Mouse (Mus musculus): ENCODE data around the gene Dok7. TPM values are rescaled to one million over a fixed set of nuclear protein-coding genes. Genes with fewer than 3 reads are reported as not detected.

Gene Dok7
- total RNA-seq, 2 experiments from 2014 or later = 16.6 to 20.5 TPM

GRCm38 (mm10) chr5:35112444-35112843, 55.9 kb downstream of the Dok7 start:
- DNase-seq (ENCODE audit: low spot score in 2 of 2) = no peak

- DNase-seq (ENCODE audit: low spot score in 2 of 2) = no peak
Observed at GRCm38 (mm10) chr5:35116002-35116401, 59.4 kb downstream of the Dok7 start.

- no peak for DNase-seq (ENCODE audit: low spot score in 2 of 2)
Observed at GRCm38 (mm10) chr5:35117633-35118032, 61.1 kb downstream of the Dok7 start.

GRCm38 (mm10) chr5:35118418-35118817, 61.9 kb downstream of the Dok7 start:
- DNase-seq (ENCODE audit: low spot score in 2 of 2) = no peak

- DNase-seq (ENCODE audit: low spot score in 2 of 2) = no peak
Observed at GRCm38 (mm10) chr5:35120024-35120423, 63.5 kb downstream of the Dok7 start.

GRCm38 (mm10) chr5:35129208-35129607, 72.6 kb downstream of the Dok7 start:
- DNase-seq (ENCODE audit: low spot score in 2 of 2) = peak in 1 of 2 experiments; percentile 67

GRCm38 (mm10) chr5:35129767-35130191, 73.2 kb downstream of the Dok7 start:
- peak in 1 of 2 experiments; percentile 60 for DNase-seq (ENCODE audit: low spot score in 2 of 2)

- DNase-seq (ENCODE audit: low spot score in 2 of 2) = no peak
Observed at GRCm38 (mm10) chr5:35131237-35131636, 74.7 kb downstream of the Dok7 start.

- peak; percentile 92 to 93 for DNase-seq (ENCODE audit: low spot score in 2 of 2)
Observed at GRCm38 (mm10) chr5:35131773-35132172, 75.2 kb downstream of the Dok7 start.

GRCm38 (mm10) chr5:35132278-35132980, 75.9 kb downstream of the Dok7 start:
- DNase-seq (ENCODE audit: low spot score in 2 of 2) = no peak

GRCm38 (mm10) chr5:35133468-35133867, 76.9 kb downstream of the Dok7 start:
- DNase-seq (ENCODE audit: low spot score in 2 of 2) = no peak

GRCm38 (mm10) chr5:35134286-35134685, 77.7 kb downstream of the Dok7 start:
- DNase-seq (ENCODE audit: low spot score in 2 of 2) = no peak

GRCm38 (mm10) chr5:35135903-35136302, 79.3 kb downstream of the Dok7 start:
- no peak for DNase-seq (ENCODE audit: low spot score in 2 of 2)

Small RNA genes within 50 kb of the gene (microRNA-seq; reads per million reads assigned to microRNA genes)
- 15.7 to 20.5 reads per million in 2 experiments for gene Mir3097

Other genes with a start within 250 kb of the Dok7 start
- 10 to 100 TPM; 10.2 to 10.9 TPM for gene Msantd1, start 148.8 kb upstream of the Dok7 start, total RNA-seq (2021)
- gene Rgs12, start 107.3 kb upstream of the Dok7 start, total RNA-seq (2021) = 10 to 100 TPM; 48.3 to 48.6 TPM
- gene Hgfac, start 15.3 kb upstream of the Dok7 start, total RNA-seq (2021) = 1 to 10 TPM in 1 of 2 experiments, under 1 TPM in 1; 0.80 to 1.1 TPM
- gene Lrpap1, start 49.0 kb downstream of the Dok7 start, total RNA-seq (2021) = 100 to 1,000 TPM; 130 to 149 TPM
- gene Adra2c, start 221.6 kb downstream of the Dok7 start, total RNA-seq (2021) = 10 to 100 TPM; 19.3 to 21.0 TPM

Measured in layer of hippocampus, postnatal 10 days (tissue).